ENCODE assay signal across 7 mouse cellular contexts in the genomic region with DNA sequence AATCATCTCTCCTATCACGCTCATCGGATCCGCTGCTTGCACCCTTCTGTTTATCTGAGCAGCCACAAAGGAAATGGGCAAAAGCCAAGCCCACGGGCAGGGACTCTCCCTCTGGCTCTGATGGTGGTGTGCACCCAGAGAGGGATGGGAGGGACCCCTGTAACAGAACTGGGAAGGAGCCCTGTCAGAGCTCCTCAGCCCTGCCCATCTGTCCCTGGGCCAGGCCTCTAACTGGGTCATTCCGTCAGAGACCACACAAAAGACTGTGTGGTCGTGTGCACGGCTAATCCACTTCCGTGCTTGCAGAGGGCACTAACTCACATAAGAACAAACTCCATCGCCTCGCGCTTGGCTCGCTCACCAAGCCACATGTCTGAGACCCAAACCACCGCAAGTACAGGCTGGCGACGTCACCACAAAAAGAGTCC.
DNase-seq lines count a peak whose midpoint lies in the region; ATAC-seq and TF ChIP-seq lines count a peak whose summit lies in the region.

No protein-coding gene starts in this region.

- no peak overlapping the region for H3K27ac ChIP-seq in CH12.LX (ENCODE audit: insufficient read depth, low read depth)
- peak overlapping the region; percentile 61 for H3K27ac ChIP-seq in embryonic facial prominence, embryonic 10.5 days (replicated peaks)
- no peak overlapping the region for H3K27ac ChIP-seq in liver, embryonic 12.5 days

- intact Hi-C loops in heart, postnatal 25 days (cut with DNase I) = no loop called here

- peak; percentile 72 for ATAC-seq in liver, embryonic 12.5 days
- ATAC-seq in monocyte, adult 5-6 weeks (replicated peaks; ENCODE audit: insufficient number of reproducible peaks, low FRiP score, low TSS enrichment, poor library complexity, severe bottlenecking) = peak; percentile 64

- peaks cover 17 to 21% of the 10 kb centered on the region in 2 experiments for H3K4me1 ChIP-seq in CH12.LX (ENCODE audit: control insufficient read depth in 1 of 2, insufficient read depth in 2 of 2)
- H3K4me1 ChIP-seq in embryonic facial prominence, embryonic 10.5 days = peaks cover 18% of the 10 kb centered on the region
- H3K4me1 ChIP-seq in liver, embryonic 12.5 days = peaks cover 14% of the 10 kb centered on the region

- H3K36me3 ChIP-seq in C2C12 (ENCODE audit: control insufficient read depth, insufficient read depth) (no peaks in the 10 kb centered on the region), CH12.LX (replicated peaks in 1 of 2; ENCODE audit: control insufficient read depth in 1 of 2, insufficient read depth in 1 of 2, low read length in 1 of 2) (peaks cover 0 to 5% of the 10 kb centered on the region in 2 experiments)
- no peaks in the 10 kb centered on the region for H3K36me3 ChIP-seq in embryonic facial prominence, embryonic 10.5 days (replicated peaks)
- no peaks in the 10 kb centered on the region for H3K36me3 ChIP-seq in liver, embryonic 12.5 days

- TF ChIP-seq RAD21 in CH12.LX (IDR thresholded peaks at IDR 0.05; ENCODE audit: low read depth, low read length) = no peak

- no peaks in the 10 kb centered on the region for H3K9me3 ChIP-seq in CH12.LX (replicated peaks; ENCODE audit: low read length)
- H3K9me3 ChIP-seq in embryonic facial prominence, embryonic 10.5 days = no peaks in the 10 kb centered on the region
- H3K9me3 ChIP-seq in liver, embryonic 12.5 days (replicated peaks) = no peaks in the 10 kb centered on the region

- WGBS in embryonic facial prominence, embryonic 10.5 days = 78% methylated on average over 15 of the region's 15 CpGs
- 16% methylated on average over 15 of the region's 15 CpGs for WGBS in liver, embryonic 12.5 days (ENCODE audit: insufficient replicate concordance)

- in situ Hi-C loops in CH12.LX (cut with MboI; ENCODE audit: low pct_ligation_motif_present, low pct_unique_long_range_greater_than_20kb, low sequenced_read_pairs) = no loop called here

- TF ChIP-seq EP300 in CH12.LX (IDR thresholded peaks at IDR 0.05; ENCODE audit: low read length) = no peak; the same call in 1 of the 2 replicates

- peak overlapping the region; percentile 19; the same call in 1 of the 2 replicates for H3K4me2 ChIP-seq in CH12.LX (ENCODE audit: insufficient read depth, low read depth, poor library complexity, severe bottlenecking)
- peak overlapping the region; percentile 51 for H3K4me2 ChIP-seq in liver, embryonic 12.5 days

- H3K4me3 ChIP-seq in C2C12 (ENCODE audit: insufficient read depth, poor library complexity, severe bottlenecking) = no peak overlapping the region
- no peak overlapping the region for H3K4me3 ChIP-seq in CH12.LX (replicated peaks in 1 of 3; ENCODE audit: low read depth in 2 of 3, low read length in 2 of 3, poor library complexity in 1 of 3)
- H3K4me3 ChIP-seq in embryonic facial prominence, embryonic 10.5 days = no peak overlapping the region
- peak overlapping the region; percentile 14; the same call in 1 of the 2 replicates for H3K4me3 ChIP-seq in liver, embryonic 12.5 days

- no peak for TF ChIP-seq POLR2A in CH12.LX (IDR thresholded peaks at IDR 0.05; ENCODE audit: low read depth, low read length)

- dilution Hi-C loops in CH12.LX (cut with MboI; ENCODE audit: extremely low pct_ligation_motif_present, extremely low pct_unique_long_range_greater_than_20kb, low sequenced_read_pairs) = no loop called here

- peak overlapping the region; percentile 8 for H3ac ChIP-seq in C2C12 (ENCODE audit: control insufficient read depth, insufficient read length, low read depth)

- TF ChIP-seq CTCF in C2C12 (IDR thresholded peaks at IDR 0.05; ENCODE audit: control insufficient read depth, insufficient read depth, insufficient read length) (no peak), CH12.LX (conservative IDR thresholded peaks at IDR 0.05 in 1 of 2, IDR thresholded peaks at IDR 0.05 in 1 of 2; ENCODE audit: low read depth in 2 of 2, low read length in 2 of 2) (no peak)

- H3K27me3 ChIP-seq in C2C12 (ENCODE audit: control insufficient read depth, insufficient read depth, insufficient read length) (no peaks in the 10 kb centered on the region), CH12.LX (replicated peaks) (no peaks in the 10 kb centered on the region)
- H3K27me3 ChIP-seq in embryonic facial prominence, embryonic 10.5 days (replicated peaks; ENCODE audit: low read depth, poor library complexity, severe bottlenecking) = no peaks in the 10 kb centered on the region
- no peaks in the 10 kb centered on the region for H3K27me3 ChIP-seq in liver, embryonic 12.5 days (replicated peaks)

- H3K79me3 ChIP-seq in C2C12 (ENCODE audit: low read depth) = no peaks in the 10 kb centered on the region

- no peaks in the 10 kb centered on the region for H3K79me2 ChIP-seq in C2C12 (ENCODE audit: control insufficient read depth, insufficient read depth)
- no peaks in the 10 kb centered on the region for H3K79me2 ChIP-seq in CH12.LX (replicated peaks; ENCODE audit: control insufficient read depth, extremely low read depth, insufficient read depth, poor library complexity, severe bottlenecking)

- DNase-seq in CH12.LX (ENCODE audit: extremely low read depth) = peak; percentile 40
- peak; percentile 14 for DNase-seq in embryonic facial prominence, embryonic 10.5 days (ENCODE audit: low spot score)
- DNase-seq in heart, postnatal 25 days (ENCODE audit: low spot score) = peak; percentile 35
- peak; percentile 39 for DNase-seq in thymus, postnatal 4 days

- no peak overlapping the region for H3K9ac ChIP-seq in CH12.LX (ENCODE audit: insufficient read depth, low read depth)
- peak overlapping the region; percentile 32; the same call in 1 of the 2 replicates for H3K9ac ChIP-seq in liver, embryonic 12.5 days

TF ChIP-seq in C2C12, 6 proteins besides CTCF, POLR2A, EP300 and RAD21:
- TF ChIP-seq MAX (IDR thresholded peaks at IDR 0.05) (no peak), USF1 (IDR thresholded peaks at IDR 0.05; ENCODE audit: low read depth) (no peak), MYOD1 (IDR thresholded peaks at IDR 0.05; ENCODE audit: control insufficient read depth, insufficient read length, low read depth) (no peak), MYOG (IDR thresholded peaks at IDR 0.05; ENCODE audit: control insufficient read depth, extremely low read depth, insufficient read length) (no peak), FOSL1 (IDR thresholded peaks at IDR 0.05; ENCODE audit: insufficient read depth, low read length, poor library complexity, severe bottlenecking) (no peak), CEBPB (IDR thresholded peaks at IDR 0.05; ENCODE audit: low read depth) (no peak)
TF ChIP-seq in C2C12: peak in this region for 0.

TF ChIP-seq in CH12.LX, 34 proteins besides CTCF, POLR2A, EP300 and RAD21:
- TF ChIP-seq MAX (IDR thresholded peaks at IDR 0.05; ENCODE audit: low read length) (peak; percentile 62; the same call in 1 of the 2 replicates), MXI1 (IDR thresholded peaks at IDR 0.05; ENCODE audit: low read depth, low read length) (0 out of 2 replicates have a peak, but pooled peaks have one; percentile 21), BHLHE40 (IDR thresholded peaks at IDR 0.05; ENCODE audit: low read depth, low read length) (0 out of 2 replicates have a peak, but pooled peaks have one; percentile 22), USF2 (conservative IDR thresholded peaks at IDR 0.05; ENCODE audit: low read depth, low read length) (no peak), ELF1 (IDR thresholded peaks at IDR 0.05; ENCODE audit: low read depth, low read length) (peak; percentile 53; the same call in 1 of the 2 replicates), E2F4 (IDR thresholded peaks at IDR 0.05; ENCODE audit: insufficient replicate concordance, low read depth, low read length) (no peak), MYC (IDR thresholded peaks at IDR 0.05; ENCODE audit: low read depth, low read length) (peak; percentile 40; the same call in 1 of the 2 replicates)
